Mouse (Mus musculus): ENCODE data around the gene Vwf. TPM values are rescaled to one million over a fixed set of nuclear protein-coding genes. Genes with fewer than 3 reads are reported as not detected.

The Vwf gene
- polyA plus RNA-seq, 1 experiment from 2014 or later, result 21.4 TPM

DNA sequence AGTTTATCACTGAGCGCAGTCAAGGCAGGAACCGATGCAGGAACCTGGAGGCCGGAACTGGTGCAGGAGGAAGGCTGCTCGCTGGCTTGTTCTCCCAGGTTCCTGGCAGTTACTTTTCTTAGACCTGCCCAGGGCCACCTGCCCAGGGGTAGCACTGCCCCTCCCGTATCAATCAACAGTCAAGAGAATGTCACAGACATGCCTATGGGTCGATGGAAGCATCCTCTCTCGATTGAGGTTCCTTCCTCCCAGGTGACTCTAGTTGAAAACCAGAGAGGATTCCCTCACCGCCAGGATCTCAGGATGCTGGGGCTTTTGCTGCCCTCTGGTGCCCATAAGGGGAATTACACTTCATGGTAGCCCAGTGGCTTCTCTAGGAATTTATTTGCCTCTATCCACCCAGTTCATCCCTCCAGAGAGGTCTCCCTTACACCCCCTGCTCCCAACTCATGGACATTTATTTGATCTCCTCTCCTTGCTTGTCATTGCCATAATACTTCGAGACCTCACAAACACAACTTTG lies 53.5 kb downstream of the Vwf start:
- Histone ChIP-seq H3K9me3 (replicated peaks) (no peaks in the 10 kb centered on the region), H3K4me3 (no peak overlapping the region), H3K36me3 (no peaks in the 10 kb centered on the region), H3K27me3 (replicated peaks) (peaks cover 32% of the 10 kb centered on the region), H3K9ac (no peak overlapping the region), H3K27ac (ENCODE audit: poor library complexity, severe bottlenecking) (no peak overlapping the region), H3K4me1 (replicated peaks) (peaks cover 10% of the 10 kb centered on the region), H3K4me2 (no peak overlapping the region)
- ATAC-seq (ENCODE audit: insufficient number of reproducible peaks, low FRiP score), result no peak
- WGBS, result 39% methylated on average over 9 of the region's 9 CpGs

DNA sequence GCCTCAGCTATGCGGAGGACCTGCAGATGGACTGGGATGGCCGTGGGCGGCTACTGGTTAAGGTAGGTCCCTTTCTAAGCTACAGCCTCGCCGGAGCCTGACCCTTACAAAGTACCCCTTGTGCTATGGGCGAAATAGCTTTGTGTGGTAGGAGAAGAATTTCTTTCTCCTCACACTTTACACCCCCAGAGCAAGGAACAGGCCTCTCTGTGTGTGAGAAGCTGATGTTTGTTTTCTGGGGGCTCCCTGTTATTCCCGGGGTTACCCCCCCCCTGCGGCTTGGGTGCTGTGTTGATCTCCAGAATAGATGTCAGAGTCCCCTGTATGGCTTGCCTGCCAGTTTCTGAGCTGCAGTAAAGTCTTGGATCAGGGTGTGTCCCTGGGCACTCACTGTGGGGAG lies 54.1 kb downstream of the Vwf start:
- 70% methylated on average over 8 of the region's 8 CpGs for WGBS
- no peak overlapping the region for H3K4me3 ChIP-seq
- no peak overlapping the region for H3K4me2 ChIP-seq
- H3K4me1 ChIP-seq (replicated peaks), result peaks cover 10% of the 10 kb centered on the region
- H3K36me3 ChIP-seq, result no peaks in the 10 kb centered on the region
- H3K27me3 ChIP-seq (replicated peaks), result peaks cover 38% of the 10 kb centered on the region
- no peak overlapping the region for H3K9ac ChIP-seq
- H3K27ac ChIP-seq (ENCODE audit: poor library complexity, severe bottlenecking), result no peak overlapping the region
- no peaks in the 10 kb centered on the region for H3K9me3 ChIP-seq (replicated peaks)
- no peak for ATAC-seq (ENCODE audit: insufficient number of reproducible peaks, low FRiP score)

DNA sequence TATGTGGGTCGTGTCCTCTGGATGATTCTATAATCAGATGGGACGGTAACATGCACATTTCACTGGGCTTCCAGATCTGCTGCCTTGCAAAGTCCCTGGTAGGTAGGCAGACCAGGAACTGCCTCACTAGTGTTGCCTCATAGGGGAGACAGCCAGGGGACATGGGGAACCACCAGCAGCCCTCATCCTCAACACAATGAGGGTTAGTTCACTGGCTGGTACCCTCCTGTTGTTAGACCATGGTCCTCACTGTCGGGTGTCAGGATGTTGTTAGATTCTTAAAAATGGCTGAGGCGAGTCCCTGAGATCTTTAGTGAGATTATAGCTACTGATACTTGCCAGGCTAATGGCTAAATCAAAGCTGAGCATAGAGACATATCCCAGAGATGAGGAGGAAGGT lies 54.6 kb downstream of the Vwf start:
- H3K4me2 ChIP-seq, result no peak overlapping the region
- H3K27ac ChIP-seq (ENCODE audit: poor library complexity, severe bottlenecking), result no peak overlapping the region
- H3K27me3 ChIP-seq (replicated peaks), result peaks cover 41% of the 10 kb centered on the region
- H3K4me1 ChIP-seq (replicated peaks), result peaks cover 10% of the 10 kb centered on the region
- no peaks in the 10 kb centered on the region for H3K36me3 ChIP-seq
- no peak for ATAC-seq (ENCODE audit: insufficient number of reproducible peaks, low FRiP score)
- H3K4me3 ChIP-seq, result no peak overlapping the region
- no peaks in the 10 kb centered on the region for H3K9me3 ChIP-seq (replicated peaks)
- WGBS, result 64% methylated on average over 4 of the region's 4 CpGs
- no peak overlapping the region for H3K9ac ChIP-seq

DNA sequence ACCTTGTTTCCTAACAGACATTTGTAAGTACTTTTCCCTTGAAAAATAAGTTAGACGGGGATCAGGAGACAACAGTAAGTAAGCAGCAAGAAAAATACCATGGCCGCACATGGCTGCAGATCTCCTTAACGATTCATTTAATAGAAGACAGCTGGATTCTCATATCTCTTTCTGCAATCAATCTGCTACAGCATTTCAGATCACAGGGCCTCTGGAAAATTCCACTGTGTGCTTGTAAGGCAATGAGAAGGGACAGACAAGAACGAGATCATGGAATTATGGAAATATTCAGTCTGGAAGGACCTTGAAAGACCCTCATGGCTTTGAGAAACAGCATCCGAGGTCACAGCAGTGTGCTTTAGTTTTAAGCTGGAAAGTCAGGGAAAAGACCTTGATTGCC lies 55.2 kb downstream of the Vwf start:
- ATAC-seq (ENCODE audit: insufficient number of reproducible peaks, low FRiP score), result no peak
- H3K4me3 ChIP-seq, result no peak overlapping the region
- H3K27ac ChIP-seq (ENCODE audit: poor library complexity, severe bottlenecking), result no peak overlapping the region
- WGBS, result 75% methylated on average over 5 of the region's 5 CpGs
- H3K9ac ChIP-seq, result no peak overlapping the region
- no peaks in the 10 kb centered on the region for H3K9me3 ChIP-seq (replicated peaks)
- peaks cover 8% of the 10 kb centered on the region for H3K4me1 ChIP-seq (replicated peaks)
- H3K27me3 ChIP-seq (replicated peaks), result peaks cover 41% of the 10 kb centered on the region
- H3K4me2 ChIP-seq, result no peak overlapping the region
- H3K36me3 ChIP-seq, result no peaks in the 10 kb centered on the region

DNA sequence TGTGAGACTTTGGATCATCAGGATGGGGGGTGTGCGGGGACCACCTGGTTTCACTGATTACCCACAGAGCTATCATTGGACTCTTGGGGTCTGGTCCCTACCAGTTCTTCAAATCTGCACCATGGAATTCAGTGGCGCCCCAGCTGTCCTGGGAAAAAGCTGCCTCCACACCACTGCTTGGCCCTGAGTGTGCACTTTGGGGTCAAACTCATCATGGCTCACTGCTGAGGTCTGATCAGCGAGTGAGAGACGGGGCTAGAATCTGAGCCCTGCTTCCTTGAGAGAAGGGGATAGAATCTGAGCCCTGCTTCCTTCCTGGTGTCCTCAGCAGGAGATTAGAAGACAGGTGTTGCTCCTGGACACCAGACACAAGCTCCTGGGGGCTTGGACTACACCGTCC lies 55.8 kb downstream of the Vwf start:
- H3K36me3 ChIP-seq, result no peaks in the 10 kb centered on the region
- H3K4me1 ChIP-seq (replicated peaks), result peaks cover 8% of the 10 kb centered on the region
- WGBS, result 75% methylated on average over 5 of the region's 5 CpGs
- H3K9ac ChIP-seq, result no peak overlapping the region
- no peaks in the 10 kb centered on the region for H3K9me3 ChIP-seq (replicated peaks)
- H3K27me3 ChIP-seq (replicated peaks), result peaks cover 41% of the 10 kb centered on the region
- H3K4me2 ChIP-seq, result no peak overlapping the region
- no peak for ATAC-seq (ENCODE audit: insufficient number of reproducible peaks, low FRiP score)
- H3K27ac ChIP-seq (ENCODE audit: poor library complexity, severe bottlenecking), result no peak overlapping the region
- no peak overlapping the region for H3K4me3 ChIP-seq

DNA sequence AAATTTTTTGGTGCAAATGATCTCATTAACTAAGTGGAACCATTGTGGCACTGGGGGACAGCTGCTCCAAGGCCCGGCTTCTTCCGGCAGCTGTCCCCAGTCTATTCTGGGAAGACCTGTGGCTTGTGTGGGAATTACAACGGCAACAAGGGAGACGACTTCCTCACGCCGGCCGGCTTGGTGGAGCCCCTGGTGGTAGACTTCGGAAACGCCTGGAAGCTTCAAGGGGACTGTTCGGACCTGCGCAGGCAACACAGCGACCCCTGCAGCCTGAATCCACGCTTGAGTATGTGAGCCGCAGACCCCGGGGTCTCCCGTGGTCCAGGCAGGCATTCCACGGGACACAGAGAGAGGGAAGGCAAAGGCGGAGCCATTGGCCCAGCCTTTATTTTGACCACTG lies 56.7 kb downstream of the Vwf start:
- peak; percentile 18; the same call in 1 of the 2 replicates for ATAC-seq (ENCODE audit: insufficient number of reproducible peaks, low FRiP score)
- peaks cover 40% of the 10 kb centered on the region for H3K27me3 ChIP-seq (replicated peaks)
- 6% methylated on average over 18 of the region's 18 CpGs for WGBS
- no peaks in the 10 kb centered on the region for H3K9me3 ChIP-seq (replicated peaks)
- peak overlapping the region; percentile 49 for H3K4me2 ChIP-seq
- H3K36me3 ChIP-seq, result no peaks in the 10 kb centered on the region
- H3K9ac ChIP-seq, result no peak overlapping the region
- H3K4me3 ChIP-seq, result 0 out of 2 replicates have a peak overlapping the region, but pooled peaks have one; percentile 5
- H3K27ac ChIP-seq (ENCODE audit: poor library complexity, severe bottlenecking), result no peak overlapping the region
- peaks cover 8% of the 10 kb centered on the region for H3K4me1 ChIP-seq (replicated peaks)

DNA sequence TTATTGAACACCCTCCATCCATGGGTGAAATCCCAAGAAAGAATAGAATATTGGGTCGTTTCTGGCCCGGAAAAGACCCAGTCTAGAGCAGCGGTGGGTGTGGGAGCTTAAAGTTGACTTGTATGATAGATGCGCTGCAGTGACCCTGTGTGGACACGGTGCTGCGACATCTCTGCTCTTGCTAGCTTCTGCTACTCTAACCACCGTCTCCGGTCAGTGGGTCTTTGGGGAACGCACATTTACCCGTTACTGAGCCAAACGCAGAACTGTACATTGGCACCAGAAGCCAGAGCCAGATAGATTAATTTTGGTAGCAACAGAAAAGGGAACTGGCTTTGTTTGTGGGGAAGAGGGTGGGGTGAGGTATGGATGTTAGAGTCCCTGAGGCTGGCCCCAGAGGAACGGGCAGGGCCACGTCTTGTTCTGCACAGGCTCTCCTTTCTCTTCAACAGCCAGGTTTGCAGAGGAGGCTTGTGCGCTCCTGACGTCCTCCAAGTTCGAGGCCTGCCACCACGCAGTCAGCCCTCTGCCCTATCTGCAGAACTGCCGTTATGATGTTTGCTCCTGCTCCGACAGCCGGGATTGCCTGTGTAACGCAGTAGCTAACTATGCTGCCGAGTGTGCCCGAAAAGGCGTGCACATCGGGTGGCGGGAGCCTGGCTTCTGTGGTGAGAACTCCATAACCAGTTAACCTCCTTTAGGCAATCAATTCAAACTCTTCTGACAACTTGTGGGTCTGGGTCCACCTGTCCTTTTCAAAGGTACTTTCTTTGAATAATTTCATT lies 57.3 kb downstream of the Vwf start:
- Histone ChIP-seq H3K4me1 (replicated peaks) (peaks cover 8% of the 10 kb centered on the region), H3K27me3 (replicated peaks) (peaks cover 34% of the 10 kb centered on the region), H3K9me3 (replicated peaks) (no peaks in the 10 kb centered on the region), H3K4me2 (no peak overlapping the region), H3K27ac (ENCODE audit: poor library complexity, severe bottlenecking) (no peak overlapping the region), H3K4me3 (no peak overlapping the region), H3K36me3 (no peaks in the 10 kb centered on the region), H3K9ac (no peak overlapping the region)
- 71% methylated on average over 26 of the region's 26 CpGs for WGBS
- no peak for ATAC-seq (ENCODE audit: insufficient number of reproducible peaks, low FRiP score)

- H3K27me3 ChIP-seq (replicated peaks), result peaks cover 27% of the 10 kb centered on the region; the same call in 1 of the 2 replicates
- H3K4me3 ChIP-seq, result no peak overlapping the region
- no peaks in the 10 kb centered on the region for H3K36me3 ChIP-seq
- peaks cover 8% of the 10 kb centered on the region for H3K4me1 ChIP-seq (replicated peaks)
- H3K9me3 ChIP-seq (replicated peaks), result no peaks in the 10 kb centered on the region
- no peak; the same call in 1 of the 2 replicates for ATAC-seq (ENCODE audit: insufficient number of reproducible peaks, low FRiP score)
- no peak overlapping the region for H3K9ac ChIP-seq
- H3K27ac ChIP-seq (ENCODE audit: poor library complexity, severe bottlenecking), result no peak overlapping the region
- no peak overlapping the region for H3K4me2 ChIP-seq
- WGBS, result 24% methylated on average over 9 of the region's 9 CpGs
Measured at GRCm38 (mm10) chr6:125604463-125605191, 58.1 kb downstream of the Vwf start.

- no peak for ATAC-seq (ENCODE audit: insufficient number of reproducible peaks, low FRiP score)
- Histone ChIP-seq H3K4me3 (no peak overlapping the region), H3K9ac (no peak overlapping the region), H3K9me3 (replicated peaks) (no peaks in the 10 kb centered on the region), H3K36me3 (no peaks in the 10 kb centered on the region), H3K4me1 (replicated peaks) (no peaks in the 10 kb centered on the region; the same call in 1 of the 2 replicates), H3K27ac (ENCODE audit: poor library complexity, severe bottlenecking) (no peak overlapping the region), H3K27me3 (replicated peaks) (0 out of 2 replicates have a peak, but pooled peaks cover 11% of the 10 kb centered on the region), H3K4me2 (no peak overlapping the region)
- 61% methylated on average over 6 of the region's 6 CpGs for whole genome bisulfite sequencing
Measured at GRCm38 (mm10) chr6:125609025-125609424, 62.5 kb downstream of the Vwf start.

- no peaks in the 10 kb centered on the region for H3K9me3 ChIP-seq (replicated peaks)
- no peak for ATAC-seq (ENCODE audit: insufficient number of reproducible peaks, low FRiP score)
- no peaks in the 10 kb centered on the region for H3K36me3 ChIP-seq
- H3K27ac ChIP-seq (ENCODE audit: poor library complexity, severe bottlenecking), result no peak overlapping the region
- H3K27me3 ChIP-seq (replicated peaks), result peaks cover 8% of the 10 kb centered on the region; the same call in 1 of the 2 replicates
- no peaks in the 10 kb centered on the region for H3K4me1 ChIP-seq (replicated peaks)
- WGBS, result 84% methylated on average over 1 of the region's 1 CpGs
- H3K9ac ChIP-seq, result no peak overlapping the region
- H3K4me3 ChIP-seq, result no peak overlapping the region
- no peak overlapping the region for H3K4me2 ChIP-seq
Measured at GRCm38 (mm10) chr6:125617855-125618254, 71.3 kb downstream of the Vwf start.

GRCm38 (mm10) chr6:125620764-125621163 lies 74.2 kb downstream of the Vwf start:
- Histone ChIP-seq H3K36me3 (no peaks in the 10 kb centered on the region), H3K4me1 (replicated peaks) (no peaks in the 10 kb centered on the region), H3K4me3 (no peak overlapping the region), H3K27me3 (replicated peaks) (peaks cover 8% of the 10 kb centered on the region; the same call in 1 of the 2 replicates), H3K9me3 (replicated peaks) (no peaks in the 10 kb centered on the region), H3K9ac (no peak overlapping the region), H3K4me2 (no peak overlapping the region), H3K27ac (ENCODE audit: poor library complexity, severe bottlenecking) (no peak overlapping the region)
- WGBS, result 42% methylated on average over 6 of the region's 6 CpGs
- no peak for ATAC-seq (ENCODE audit: insufficient number of reproducible peaks, low FRiP score)
